Mouse (Mus musculus) inflammation-experienced regulatory T-cells, adult 6 months (primary cell): Measurements from ENCODE around the gene Dcaf12. TPM values are rescaled to one million over a fixed set of nuclear protein-coding genes. Genes with fewer than 3 reads are reported as not detected.

Experiments
- polyA plus RNA-seq, 3 experiments: library from polyadenylated mRNA; unstranded; fragments of 100-300 nt; shearing (Covaris generic); gene quantifications; one replicate each; pipeline ENCODE4 v1.2.1; 2017

Gene Dcaf12
- polyA plus RNA-seq, 3 experiments from 2014 or later = 21.6 to 32.7 (median 25.1) TPM

Other genes starting within 250 kb of the Dcaf12 start
- 10 to 100 TPM; 15.2 to 21.2 (median 15.4) TPM for gene Aqp3, start 216.7 kb downstream of the Dcaf12 start, polyA plus RNA-seq
- gene Nol6, start 190.4 kb downstream of the Dcaf12 start, polyA plus RNA-seq = 10 to 100 TPM; 14.5 to 20.3 (median 15.7) TPM
- gene Ube2r2, start 179.1 kb downstream of the Dcaf12 start, polyA plus RNA-seq = 10 to 100 TPM; 23.6 to 28.6 (median 25.6) TPM
- 10 to 100 TPM; 14.9 to 27.8 (median 18.4) TPM for gene Ubap2, start 39.7 kb downstream of the Dcaf12 start, polyA plus RNA-seq
- 10 to 100 TPM; 24.2 to 34.2 (median 31.8) TPM for gene Ubap1, start 34.1 kb upstream of the Dcaf12 start, polyA plus RNA-seq
- gene Kif24, start 150.0 kb upstream of the Dcaf12 start, polyA plus RNA-seq = 1 to 10 TPM; 1.2 to 4.7 (median 1.5) TPM
- gene Nudt2, start 150.3 kb upstream of the Dcaf12 start, polyA plus RNA-seq = 10 to 100 TPM; 15.3 to 22.1 (median 17.8) TPM
- gene AI464131, start 188.2 kb upstream of the Dcaf12 start, polyA plus RNA-seq = not detected
- not detected for gene 1110017D15Rik, start 202.4 kb upstream of the Dcaf12 start, polyA plus RNA-seq